Mouse (Mus musculus) forebrain, embryonic 14.5 days (tissue): ENCODE results near the gene Lif. TPM values are rescaled to one million over a fixed set of nuclear protein-coding genes. Genes with fewer than 3 reads are reported as not detected.

ENCODE experiments used
- ATAC-seq: fragments of 200-750 bp; cut with Nextera tagmentation; 2 replicates; pipeline ENCODE4 v1.8.0; 2017; ENCODE audit warnings: mild to moderate bottlenecking, moderate library complexity
- DNase-seq: peaks from one replicate; pipeline ENCODE4 v3.0.0-alpha.2; 2015; ENCODE audit warnings: low spot score
- H3K27ac ChIP-seq: fragments of 300-500 bp; sonication (generic); 2 replicates; pipeline ENCODE4 v1.5.1; 2014; ENCODE audit warnings: low read depth, mild to moderate bottlenecking, control low read depth, low read length, moderate library complexity
- H3K27me3 ChIP-seq: fragments of 300-500 bp; sonication (generic); replicated peaks from 2 replicates; pipeline ENCODE4 v1.6.1; 2014; ENCODE audit warnings: low read length, control low read depth, mixed read lengths; ENCODE audit not compliant: control insufficient read depth, insufficient read depth
- H3K36me3 ChIP-seq: fragments of 300-500 bp; sonication (generic); 2 replicates; pipeline ENCODE4 v1.6.1; 2014; ENCODE audit warnings: low read length, control low read depth; ENCODE audit not compliant: control insufficient read depth, insufficient read depth
- H3K4me1 ChIP-seq: fragments of 300-500 bp; sonication (generic); 2 replicates; pipeline ENCODE4 v1.6.1; 2014; ENCODE audit warnings: antibody characterized with exemption, low read length, control low read depth; ENCODE audit not compliant: control insufficient read depth, insufficient read depth
- H3K4me2 ChIP-seq: fragments of 300-500 bp; sonication (generic); 2 replicates; pipeline ENCODE4 v1.6.1; 2014; ENCODE audit warnings: mild to moderate bottlenecking, control low read depth, low read length
- H3K4me3 ChIP-seq: fragments of 300-500 bp; sonication (generic); 2 replicates; pipeline ENCODE4 v1.5.1; 2014; ENCODE audit warnings: low read depth, low read length, control low read depth
- H3K9ac ChIP-seq: fragments of 300-500 bp; sonication (generic); 2 replicates; pipeline ENCODE4 v1.6.1; 2014; ENCODE audit warnings: mild to moderate bottlenecking, low read length, control low read depth, moderate library complexity
- H3K9me3 ChIP-seq: fragments of 300-500 bp; sonication (generic); replicated peaks from 2 replicates; pipeline ENCODE4 v1.6.1; 2016; ENCODE audit warnings: low read length, control low read depth, mixed read lengths; ENCODE audit not compliant: control insufficient read depth
- WGBS: fragments of 180-500 bp; shearing (Covaris S2); extraction: QIAGEN DNeasy Blood & Tissue Kit; methylation state at CpG from one replicate; pipeline ENCODE4 v1.1.7; 2014; 5-methylcytosine and 5-hydroxymethylcytosine counted together
- polyA plus RNA-seq: library from polyadenylated mRNA; unstranded; fragments of >200 nt; fragmentation: Nextera tagmentation; extraction: Ambion mirVana; gene quantifications from 2 replicates; pipeline ENCODE4 v1.2.1, GENCODE M21; 2014

The Lif gene
- polyA plus RNA-seq, 1 experiment from 2014 or later: not detected

DNA sequence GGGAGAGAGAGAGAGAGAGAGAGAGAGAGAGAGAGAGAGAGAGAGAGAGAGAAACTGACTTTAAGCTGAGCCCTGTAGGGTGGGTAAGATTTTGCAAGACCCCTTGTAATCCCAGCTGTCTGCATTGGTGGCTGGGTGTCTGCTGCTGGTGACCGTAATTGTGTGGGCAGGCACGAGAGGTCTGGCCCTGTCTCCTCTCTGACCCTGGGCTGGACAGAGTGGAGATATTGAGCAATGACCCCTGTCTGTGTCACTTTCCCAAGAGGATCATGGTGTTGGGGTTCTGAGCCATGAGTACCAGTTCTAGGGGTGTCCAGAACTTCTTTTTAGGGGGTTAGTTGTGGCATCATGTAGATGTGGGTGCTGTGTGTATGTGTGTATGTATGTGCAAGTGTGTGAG, 33.1 kb upstream of the Lif start:
- H3K36me3 ChIP-seq: no peaks in the 10 kb centered on the region
- ATAC-seq (no peak), DNase-seq (no peak)
- H3K27ac ChIP-seq: no peak overlapping the region
- no peak overlapping the region for H3K4me2 ChIP-seq
- H3K4me1 ChIP-seq: no peaks in the 10 kb centered on the region
- 50% methylated on average over 2 of the region's 2 CpGs for WGBS
- no peaks in the 10 kb centered on the region for H3K9me3 ChIP-seq
- no peak overlapping the region for H3K4me3 ChIP-seq
- H3K9ac ChIP-seq: no peak overlapping the region
- peaks cover 1% of the 10 kb centered on the region; the same call in 1 of the 2 replicates for H3K27me3 ChIP-seq

DNA sequence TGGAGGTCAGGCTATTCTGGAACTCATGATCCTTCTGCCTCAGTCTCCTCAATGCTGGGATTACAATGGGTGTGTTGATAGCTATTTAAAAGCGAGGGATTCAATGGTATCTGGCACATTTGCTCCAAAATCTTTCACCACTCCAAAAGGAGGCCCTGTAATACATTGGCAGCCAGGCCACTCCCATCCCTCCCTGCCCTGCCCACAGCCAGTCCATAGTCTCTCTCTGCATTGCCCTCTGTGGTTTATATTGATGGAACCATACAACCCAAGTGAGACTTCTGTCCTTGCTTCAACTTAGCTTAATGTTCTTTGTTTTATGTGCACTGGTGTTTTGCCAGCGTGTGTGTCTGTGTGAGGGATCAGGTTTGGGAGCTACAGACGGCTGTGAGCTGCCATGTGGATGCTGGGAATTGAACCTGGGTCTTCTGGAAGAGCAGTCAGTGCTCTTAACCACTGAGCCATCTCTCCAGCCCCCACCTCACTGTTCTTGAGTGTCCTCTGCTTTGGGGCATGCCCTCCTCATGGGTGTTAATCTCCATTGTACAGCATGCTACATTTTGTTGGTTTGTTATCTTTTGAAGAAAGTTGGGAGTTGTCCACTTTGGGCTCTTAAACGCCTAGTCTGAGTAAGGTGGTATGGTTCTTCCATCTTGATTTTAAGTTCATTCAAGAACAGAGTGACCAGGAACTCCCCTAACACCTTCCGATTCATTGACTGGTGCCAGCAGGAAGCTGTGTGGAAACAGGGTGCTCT, 30.6 kb upstream of the Lif start:
- H3K27ac ChIP-seq: no peak overlapping the region
- H3K4me1 ChIP-seq: no peaks in the 10 kb centered on the region
- 72% methylated on average over 5 of the region's 5 CpGs for WGBS
- H3K4me3 ChIP-seq: no peak overlapping the region
- ATAC-seq: no peak
- H3K36me3 ChIP-seq: no peaks in the 10 kb centered on the region
- H3K9me3 ChIP-seq: no peaks in the 10 kb centered on the region
- DNase-seq: no peak
- no peak overlapping the region for H3K4me2 ChIP-seq
- H3K27me3 ChIP-seq: no peaks in the 10 kb centered on the region
- H3K9ac ChIP-seq: no peak overlapping the region

DNA sequence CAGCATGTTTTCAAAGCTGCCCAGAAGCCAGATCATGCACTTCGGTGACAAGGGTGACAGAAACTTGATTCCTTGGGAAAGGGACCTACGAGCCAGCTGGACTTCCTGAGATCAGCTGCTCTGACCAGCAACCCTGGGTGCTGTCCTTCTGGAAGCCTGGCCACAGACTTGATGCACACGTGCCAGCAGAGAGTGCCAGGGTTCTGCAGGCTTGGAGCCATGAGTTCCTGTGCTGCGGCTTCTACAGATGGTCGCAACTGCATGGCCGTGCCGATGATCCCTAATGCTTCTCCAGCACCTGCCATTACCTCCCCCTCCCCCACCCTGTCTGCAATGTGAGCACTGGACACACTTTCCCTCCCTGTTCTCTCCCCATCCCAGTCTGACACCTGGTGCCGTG, 28.9 kb upstream of the Lif start:
- no peak for ATAC-seq
- Histone ChIP-seq H3K4me3 (no peak overlapping the region), H3K9ac (no peak overlapping the region), H3K9me3 (no peaks in the 10 kb centered on the region), H3K27me3 (no peaks in the 10 kb centered on the region), H3K4me2 (no peak overlapping the region), H3K36me3 (no peaks in the 10 kb centered on the region), H3K27ac (no peak overlapping the region), H3K4me1 (no peaks in the 10 kb centered on the region)
- 46% methylated on average over 8 of the region's 8 CpGs for WGBS
- no peak for DNase-seq

DNA sequence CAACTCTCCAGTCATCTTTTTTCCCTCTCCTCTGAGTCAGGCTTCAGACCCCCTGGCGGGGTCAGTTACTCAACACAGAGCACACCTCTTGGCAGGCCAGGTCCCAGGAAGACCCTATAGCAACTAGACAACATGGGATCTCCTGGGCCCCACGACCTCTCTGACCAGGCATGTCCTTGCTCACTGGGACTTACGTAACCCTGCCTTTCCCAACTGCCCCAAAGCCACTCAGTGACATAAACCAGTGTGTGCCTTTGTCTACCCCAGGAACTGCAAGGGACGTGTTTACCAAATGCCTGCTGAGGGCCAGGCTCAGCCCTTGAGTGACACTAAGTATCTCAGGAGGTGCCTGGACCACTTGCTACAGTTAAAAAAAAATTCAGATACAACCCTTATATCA, 27.5 kb upstream of the Lif start:
- Histone ChIP-seq H3K4me3 (no peak overlapping the region), H3K4me1 (no peaks in the 10 kb centered on the region), H3K9me3 (no peaks in the 10 kb centered on the region), H3K36me3 (no peaks in the 10 kb centered on the region), H3K27ac (no peak overlapping the region), H3K9ac (no peak overlapping the region), H3K4me2 (no peak overlapping the region), H3K27me3 (no peaks in the 10 kb centered on the region)
- DNase-seq: no peak
- no peak for ATAC-seq
- WGBS: 61% methylated on average over 4 of the region's 4 CpGs

DNA sequence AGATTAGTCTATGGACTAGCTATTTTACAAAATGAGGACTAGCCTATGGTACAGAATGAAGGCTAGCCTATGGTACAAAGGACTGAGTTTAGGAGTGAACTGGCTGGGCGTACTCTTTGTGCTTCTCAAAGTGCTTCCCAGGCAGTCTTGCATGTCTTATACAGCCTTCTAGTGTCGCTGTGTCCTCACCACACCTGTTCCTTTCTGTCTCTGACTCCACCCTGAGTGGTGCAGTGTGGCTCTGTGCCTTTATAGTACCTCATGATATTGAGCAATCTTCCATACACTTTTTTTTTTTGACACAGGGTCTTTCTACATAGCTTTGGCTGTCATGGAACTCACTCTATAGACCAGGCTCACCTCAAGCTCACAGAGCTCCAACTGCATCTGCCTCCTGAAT, 25.9 kb upstream of the Lif start:
- Histone ChIP-seq H3K4me1 (no peaks in the 10 kb centered on the region), H3K9ac (no peak overlapping the region), H3K27me3 (no peaks in the 10 kb centered on the region), H3K4me3 (no peak overlapping the region), H3K36me3 (no peaks in the 10 kb centered on the region), H3K4me2 (no peak overlapping the region), H3K9me3 (no peaks in the 10 kb centered on the region), H3K27ac (no peak overlapping the region)
- no peak for ATAC-seq
- 85% methylated on average over 2 of the region's 2 CpGs for WGBS
- no peak for DNase-seq

DNA sequence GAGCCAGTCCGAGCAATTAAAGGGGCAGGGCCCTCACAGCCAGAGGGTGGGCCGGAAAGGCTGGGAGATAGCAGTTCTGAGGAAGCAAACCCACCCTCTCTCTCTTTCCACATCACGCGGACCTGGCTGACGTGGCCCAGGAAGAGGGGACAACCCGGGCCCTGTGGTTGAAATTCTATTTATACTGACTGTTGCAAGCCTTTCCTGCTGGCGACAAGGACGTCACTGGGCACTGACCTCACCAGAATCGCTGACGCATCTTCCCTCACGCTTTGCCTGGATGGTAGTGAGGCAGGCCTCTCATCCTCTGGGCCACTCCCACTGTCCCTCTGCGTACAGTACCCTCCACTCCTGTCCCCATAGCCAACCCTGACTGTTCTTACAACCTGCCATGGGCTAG, 24.7 kb upstream of the Lif start:
- Histone ChIP-seq H3K4me3 (no peak overlapping the region), H3K36me3 (no peaks in the 10 kb centered on the region), H3K4me2 (no peak overlapping the region), H3K27ac (no peak overlapping the region), H3K4me1 (no peaks in the 10 kb centered on the region), H3K27me3 (no peaks in the 10 kb centered on the region), H3K9me3 (no peaks in the 10 kb centered on the region), H3K9ac (no peak overlapping the region)
- 73% methylated on average over 12 of the region's 12 CpGs for WGBS
- ATAC-seq (no peak), DNase-seq (no peak)

DNA sequence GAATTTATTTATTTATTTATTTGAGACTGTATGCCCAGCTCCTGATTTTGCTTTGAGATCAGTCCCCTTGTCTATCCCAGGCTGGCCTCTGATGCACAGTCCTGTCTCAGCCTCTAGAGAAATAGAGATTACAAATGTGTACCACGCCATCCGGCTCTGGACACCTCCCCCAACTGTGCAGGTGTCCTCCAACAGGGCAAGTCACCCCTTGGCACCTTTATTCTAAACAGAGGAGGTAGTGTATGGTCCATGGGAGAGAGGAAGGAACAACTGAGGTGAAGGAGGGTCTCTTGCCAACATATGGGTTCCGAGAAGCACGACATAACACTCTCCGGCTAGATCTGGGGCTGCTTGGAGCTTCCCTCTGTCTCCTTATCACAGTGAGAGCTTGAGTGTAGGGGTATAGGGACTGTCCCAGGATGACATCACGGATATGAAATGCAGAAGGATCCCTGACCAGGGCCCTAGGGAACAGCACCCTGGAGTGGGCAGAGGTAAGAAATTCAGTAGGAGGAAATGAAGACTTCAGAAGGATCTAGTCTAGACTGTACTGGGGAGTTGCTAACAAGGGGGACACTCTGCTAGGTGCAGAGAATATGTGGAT, 22.2 kb upstream of the Lif start:
- H3K4me3 ChIP-seq: no peak overlapping the region
- H3K9me3 ChIP-seq: no peaks in the 10 kb centered on the region
- no peaks in the 10 kb centered on the region for H3K4me1 ChIP-seq
- ATAC-seq (no peak), DNase-seq (no peak)
- no peak overlapping the region for H3K4me2 ChIP-seq
- WGBS: 88% methylated on average over 6 of the region's 6 CpGs
- H3K27ac ChIP-seq: no peak overlapping the region
- H3K36me3 ChIP-seq: no peaks in the 10 kb centered on the region
- H3K27me3 ChIP-seq: no peaks in the 10 kb centered on the region
- no peak overlapping the region for H3K9ac ChIP-seq

DNA sequence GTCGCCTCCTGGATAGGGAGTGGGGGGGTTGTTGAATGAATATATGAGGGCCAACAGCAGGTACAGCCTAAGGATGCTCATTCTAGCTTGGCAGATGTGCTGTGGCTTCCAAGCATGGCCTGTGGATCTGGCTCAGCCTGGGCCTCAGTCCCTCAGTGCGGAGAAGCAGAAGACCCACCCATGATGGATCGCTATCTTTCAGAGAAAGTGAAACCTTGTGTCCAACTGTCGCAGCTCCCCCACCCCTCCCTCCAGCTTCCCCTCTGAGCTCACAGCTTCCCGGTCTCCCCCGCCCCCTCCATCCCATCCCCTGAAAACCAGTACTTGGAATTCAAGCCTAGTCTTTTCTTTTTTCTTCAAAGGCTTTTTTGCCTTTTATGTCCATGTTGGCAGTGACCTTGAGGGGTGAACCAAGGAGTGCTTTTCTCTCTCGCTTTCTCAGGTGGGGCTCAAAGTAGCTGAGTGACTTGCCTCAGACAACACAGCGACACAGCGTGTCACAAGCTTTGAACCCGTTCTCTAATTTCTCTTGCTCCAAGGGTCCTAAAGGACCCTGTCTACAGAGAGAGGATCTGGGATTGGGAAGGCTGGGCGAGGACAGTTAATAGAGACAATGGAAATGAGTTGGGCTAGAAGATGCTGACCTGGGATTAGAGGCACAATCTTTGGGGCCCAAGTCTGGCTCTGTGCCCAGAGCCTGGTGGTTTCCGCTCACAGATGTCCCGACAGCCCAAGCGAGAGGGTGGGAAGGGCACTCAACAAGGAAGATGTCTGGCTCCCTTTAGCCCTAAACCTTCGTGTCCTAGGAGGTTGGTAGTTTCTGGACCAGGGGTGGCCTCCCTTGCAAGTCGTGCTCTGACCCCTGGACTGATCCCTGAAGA, 21.5 kb upstream of the Lif start, which contains the start of gene Osm:
TSS of gene Osm (plus strand) at position 756 of the 881 bp plus-strand sequence.
- WGBS: 69% methylated on average over 16 of the region's 16 CpGs
- H3K4me3 ChIP-seq: no peak within 1 kb of the TSS
- no peak within 1 kb of the TSS for H3K4me2 ChIP-seq
- DNase-seq (no peak), ATAC-seq (no peak)
- H3K9ac ChIP-seq: no peak within 1 kb of the TSS
- H3K27ac ChIP-seq: no peak within 1 kb of the TSS
- H3K4me1 ChIP-seq: no peaks in the 10 kb centered on the region
- no peaks in the 10 kb centered on the region for H3K27me3 ChIP-seq
- H3K9me3 ChIP-seq: no peaks in the 10 kb centered on the region
- no peaks in the 10 kb centered on the region for H3K36me3 ChIP-seq
